Mouse (Mus musculus): ENCODE results near the gene Dctpp1. TPM values are rescaled to one million over a fixed set of nuclear protein-coding genes. Genes with fewer than 3 reads are reported as not detected.
"Not testable (repeated sequence)": the region's sequence is repeated elsewhere in the genome, so short reads cannot be mapped to it uniquely, and the experiment has no call there.

Gene Dctpp1
- polyA plus RNA-seq, 1 experiment from 2014 or later, result 252 TPM

- no peak overlapping the region for H3K4me2 ChIP-seq (replicated peaks; ENCODE audit: low read depth, low read length)
- no peaks in the 10 kb centered on the region for H3K27me3 ChIP-seq (ENCODE audit: control insufficient read depth, insufficient read depth, low read length)
- peaks cover 12% of the 10 kb centered on the region for H3K4me1 ChIP-seq (ENCODE audit: control insufficient read depth, insufficient read depth, low read length)
- no peak overlapping the region for H3K9ac ChIP-seq (ENCODE audit: low read depth, low read length)
- ATAC-seq (ENCODE audit: low FRiP score, low TSS enrichment), result no peak
- WGBS, result 94% methylated on average over 5 of the region's 5 CpGs
- H3K4me3 ChIP-seq (ENCODE audit: low read length), result no peak overlapping the region
- H3K27ac ChIP-seq (ENCODE audit: low read depth, low read length), result no peak overlapping the region
- peaks cover 16% of the 10 kb centered on the region; the same call in 1 of the 2 replicates for H3K36me3 ChIP-seq (ENCODE audit: control insufficient read depth, insufficient read depth, low read length)
- no peaks in the 10 kb centered on the region for H3K9me3 ChIP-seq (ENCODE audit: control insufficient read depth, low read length)
Observed at GRCm38 (mm10) chr7:127256518-127256917, 4.0 kb downstream of the Dctpp1 start.

- Histone ChIP-seq H3K4me2 (replicated peaks; ENCODE audit: low read depth, low read length) (no peak overlapping the region), H3K27me3 (ENCODE audit: control insufficient read depth, insufficient read depth, low read length) (no peaks in the 10 kb centered on the region), H3K4me3 (ENCODE audit: low read length) (no peak overlapping the region), H3K9me3 (ENCODE audit: control insufficient read depth, low read length) (no peaks in the 10 kb centered on the region), H3K36me3 (ENCODE audit: control insufficient read depth, insufficient read depth, low read length) (peaks cover 16% of the 10 kb centered on the region; the same call in 1 of the 2 replicates), H3K4me1 (ENCODE audit: control insufficient read depth, insufficient read depth, low read length) (peaks cover 12% of the 10 kb centered on the region), H3K9ac (ENCODE audit: low read depth, low read length) (no peak overlapping the region), H3K27ac (ENCODE audit: low read depth, low read length) (no peak overlapping the region)
- no peak for ATAC-seq (ENCODE audit: low FRiP score, low TSS enrichment)
- 95% methylated on average over 2 of the region's 2 CpGs for WGBS
Observed at GRCm38 (mm10) chr7:127255965-127256364, 4.5 kb downstream of the Dctpp1 start.

DNA sequence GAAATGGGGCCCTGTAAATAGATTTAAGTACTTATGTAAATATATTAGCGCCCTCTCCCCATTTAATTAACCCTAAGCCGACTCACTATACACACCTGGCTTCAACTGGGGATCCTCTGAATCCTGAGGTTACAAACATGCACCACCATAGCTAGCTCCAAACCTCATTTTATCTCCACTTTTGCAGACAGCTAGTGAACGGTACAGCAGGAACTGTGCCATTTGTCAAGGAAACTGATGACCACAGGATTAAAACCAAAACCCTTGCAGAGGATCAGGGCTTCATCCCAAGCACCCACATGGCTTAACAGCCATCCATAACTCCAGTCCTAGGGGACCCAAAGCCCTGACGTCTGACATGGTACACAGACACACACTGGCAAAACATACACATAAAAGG is 5.5 kb downstream of the Dctpp1 start:
- WGBS, result 12% methylated on average over 4 of the region's 4 CpGs
- H3K4me2 ChIP-seq (replicated peaks; ENCODE audit: low read depth, low read length), result peak overlapping the region; percentile 85
- peak overlapping the region; percentile 73; the same call in 1 of the 2 replicates for H3K9ac ChIP-seq (ENCODE audit: low read depth, low read length)
- no peaks in the 10 kb centered on the region for H3K27me3 ChIP-seq (ENCODE audit: control insufficient read depth, insufficient read depth, low read length)
- peak overlapping the region; percentile 93 for H3K27ac ChIP-seq (ENCODE audit: low read depth, low read length)
- no peaks in the 10 kb centered on the region for H3K9me3 ChIP-seq (ENCODE audit: control insufficient read depth, low read length)
- H3K4me1 ChIP-seq (ENCODE audit: control insufficient read depth, insufficient read depth, low read length), result peaks cover 12% of the 10 kb centered on the region
- ATAC-seq (ENCODE audit: low FRiP score, low TSS enrichment), result no peak
- H3K36me3 ChIP-seq (ENCODE audit: control insufficient read depth, insufficient read depth, low read length), result peaks cover 21% of the 10 kb centered on the region; the same call in 1 of the 2 replicates
- peak overlapping the region; percentile 54 for H3K4me3 ChIP-seq (ENCODE audit: low read length)

DNA sequence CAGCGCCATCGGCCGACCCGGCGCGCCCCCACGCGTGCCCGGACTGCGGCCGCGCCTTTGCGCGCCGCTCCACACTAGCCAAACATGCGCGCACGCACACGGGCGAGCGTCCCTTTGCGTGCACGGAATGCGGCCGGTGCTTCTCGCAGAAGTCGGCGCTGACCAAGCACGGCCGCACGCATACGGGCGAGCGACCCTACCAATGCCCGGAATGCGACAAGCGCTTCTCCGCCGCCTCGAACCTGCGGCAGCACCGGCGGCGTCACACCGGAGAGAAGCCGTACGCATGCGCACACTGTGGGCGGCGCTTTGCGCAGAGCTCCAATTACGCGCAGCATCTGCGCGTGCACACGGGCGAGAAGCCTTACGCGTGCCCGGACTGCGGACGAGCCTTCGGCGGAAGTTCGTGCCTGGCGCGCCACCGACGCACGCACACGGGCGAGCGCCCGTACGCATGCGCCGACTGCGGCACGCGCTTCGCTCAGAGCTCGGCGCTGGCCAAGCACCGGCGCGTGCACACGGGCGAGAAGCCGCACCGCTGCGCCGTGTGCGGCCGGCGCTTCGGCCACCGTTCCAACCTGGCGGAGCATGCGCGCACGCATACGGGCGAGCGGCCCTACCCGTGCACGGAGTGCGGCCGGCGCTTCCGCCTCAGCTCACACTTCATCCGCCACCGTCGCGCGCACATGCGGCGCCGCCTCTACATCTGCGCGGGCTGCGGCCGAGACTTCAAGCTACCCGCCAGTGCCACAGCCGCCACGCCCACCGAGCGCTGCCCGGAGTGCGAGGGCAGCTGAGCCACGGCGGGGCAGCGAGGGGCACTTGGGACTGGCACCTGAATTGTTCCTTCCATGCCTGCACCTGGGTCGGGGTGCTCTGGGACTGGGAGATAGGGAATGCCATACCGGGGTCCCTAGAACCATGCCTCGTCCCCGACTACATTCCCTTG is 6.4 kb downstream of the Dctpp1 start:
- H3K36me3 ChIP-seq (ENCODE audit: control insufficient read depth, insufficient read depth, low read length), result peaks cover 26% of the 10 kb centered on the region; the same call in 1 of the 2 replicates
- peak; percentile 97 for ATAC-seq (ENCODE audit: low FRiP score, low TSS enrichment)

GRCm38 (mm10) chr7:127253341-127253740 is 7.2 kb downstream of the Dctpp1 start:
- H3K27me3 ChIP-seq (ENCODE audit: control insufficient read depth, insufficient read depth, low read length), result no peaks in the 10 kb centered on the region
- peaks cover 8% of the 10 kb centered on the region for H3K4me1 ChIP-seq (ENCODE audit: control insufficient read depth, insufficient read depth, low read length)
- H3K4me3 ChIP-seq (ENCODE audit: low read length), result peak overlapping the region; percentile 54
- peaks cover 28% of the 10 kb centered on the region; the same call in 1 of the 2 replicates for H3K36me3 ChIP-seq (ENCODE audit: control insufficient read depth, insufficient read depth, low read length)
- H3K9me3 ChIP-seq (ENCODE audit: control insufficient read depth, low read length), result no peaks in the 10 kb centered on the region
- no peak for ATAC-seq (ENCODE audit: low FRiP score, low TSS enrichment)
- H3K27ac ChIP-seq (ENCODE audit: low read depth, low read length), result no peak overlapping the region; the same call in 1 of the 2 replicates
- H3K9ac ChIP-seq (ENCODE audit: low read depth, low read length), result peak overlapping the region; percentile 73; the same call in 1 of the 2 replicates
- H3K4me2 ChIP-seq (replicated peaks; ENCODE audit: low read depth, low read length), result peak overlapping the region; percentile 85
- WGBS, result 82% methylated on average over 6 of the region's 6 CpGs

More for the DNA sequence above, 6.4 kb downstream of the Dctpp1 start:
- Histone ChIP-seq H3K27ac (ENCODE audit: low read depth, low read length) (peak overlapping the region; percentile 93), H3K27me3 (ENCODE audit: control insufficient read depth, insufficient read depth, low read length) (no peaks in the 10 kb centered on the region), H3K4me2 (replicated peaks; ENCODE audit: low read depth, low read length) (peak overlapping the region; percentile 85), H3K9ac (ENCODE audit: low read depth, low read length) (peak overlapping the region; percentile 73), H3K4me3 (ENCODE audit: low read length) (peak overlapping the region; percentile 54), H3K4me1 (ENCODE audit: control insufficient read depth, insufficient read depth, low read length) (peaks cover 10% of the 10 kb centered on the region), H3K9me3 (ENCODE audit: control insufficient read depth, low read length) (no peaks in the 10 kb centered on the region)
- under 1% methylated on average over 134 of the region's 136 CpGs for WGBS

GRCm38 (mm10) chr7:127252414-127252813 is 8.1 kb downstream of the Dctpp1 start:
- peaks cover 28% of the 10 kb centered on the region; the same call in 1 of the 2 replicates for H3K36me3 ChIP-seq (ENCODE audit: control insufficient read depth, insufficient read depth, low read length)
- H3K4me1 ChIP-seq (ENCODE audit: control insufficient read depth, insufficient read depth, low read length), result peaks cover 8% of the 10 kb centered on the region
- H3K27me3 ChIP-seq (ENCODE audit: control insufficient read depth, insufficient read depth, low read length), result no peaks in the 10 kb centered on the region
- no peaks in the 10 kb centered on the region for H3K9me3 ChIP-seq (ENCODE audit: control insufficient read depth, low read length)
- 88% methylated on average over 2 of the region's 2 CpGs for WGBS
- no peak overlapping the region for H3K9ac ChIP-seq (ENCODE audit: low read depth, low read length)
- no peak overlapping the region for H3K4me2 ChIP-seq (replicated peaks; ENCODE audit: low read depth, low read length)
- H3K4me3 ChIP-seq (ENCODE audit: low read length), result no peak overlapping the region
- no peak for ATAC-seq (ENCODE audit: low FRiP score, low TSS enrichment)
- H3K27ac ChIP-seq (ENCODE audit: low read depth, low read length), result no peak overlapping the region

DNA sequence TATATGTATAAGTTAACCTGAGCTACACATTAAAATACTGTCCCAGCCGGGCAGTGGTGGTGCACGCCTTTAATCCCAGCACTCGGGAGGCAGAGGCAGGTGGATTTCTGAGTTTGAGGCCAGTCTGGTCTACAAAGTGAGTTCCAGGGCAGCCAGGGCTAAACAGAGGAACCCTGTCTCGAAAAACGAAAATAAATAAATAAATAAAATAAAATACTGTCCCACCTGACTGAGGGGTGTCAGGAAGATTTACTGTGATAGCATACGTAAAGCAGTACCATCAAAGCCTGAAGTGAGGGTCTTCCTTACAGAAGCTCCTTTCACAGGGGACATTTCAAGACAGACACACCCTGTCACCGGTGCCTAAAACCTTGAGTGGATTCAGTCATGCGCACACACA is 10.0 kb downstream of the Dctpp1 start:
- not testable (repeated sequence) for H3K9me3 ChIP-seq (ENCODE audit: control insufficient read depth, low read length); H3K27me3 ChIP-seq (ENCODE audit: control insufficient read depth, insufficient read depth, low read length); H3K9ac ChIP-seq (ENCODE audit: low read depth, low read length); ATAC-seq (ENCODE audit: low FRiP score, low TSS enrichment); H3K27ac ChIP-seq (ENCODE audit: low read depth, low read length); H3K4me2 ChIP-seq (replicated peaks; ENCODE audit: low read depth, low read length); H3K4me3 ChIP-seq (ENCODE audit: low read length)
- WGBS, result 92% methylated on average over 8 of the region's 8 CpGs
- H3K4me1 ChIP-seq (ENCODE audit: control insufficient read depth, insufficient read depth, low read length), result peaks cover 17% of the 10 kb centered on the region
- H3K36me3 ChIP-seq (ENCODE audit: control insufficient read depth, insufficient read depth, low read length), result peaks cover 27% of the 10 kb centered on the region

DNA sequence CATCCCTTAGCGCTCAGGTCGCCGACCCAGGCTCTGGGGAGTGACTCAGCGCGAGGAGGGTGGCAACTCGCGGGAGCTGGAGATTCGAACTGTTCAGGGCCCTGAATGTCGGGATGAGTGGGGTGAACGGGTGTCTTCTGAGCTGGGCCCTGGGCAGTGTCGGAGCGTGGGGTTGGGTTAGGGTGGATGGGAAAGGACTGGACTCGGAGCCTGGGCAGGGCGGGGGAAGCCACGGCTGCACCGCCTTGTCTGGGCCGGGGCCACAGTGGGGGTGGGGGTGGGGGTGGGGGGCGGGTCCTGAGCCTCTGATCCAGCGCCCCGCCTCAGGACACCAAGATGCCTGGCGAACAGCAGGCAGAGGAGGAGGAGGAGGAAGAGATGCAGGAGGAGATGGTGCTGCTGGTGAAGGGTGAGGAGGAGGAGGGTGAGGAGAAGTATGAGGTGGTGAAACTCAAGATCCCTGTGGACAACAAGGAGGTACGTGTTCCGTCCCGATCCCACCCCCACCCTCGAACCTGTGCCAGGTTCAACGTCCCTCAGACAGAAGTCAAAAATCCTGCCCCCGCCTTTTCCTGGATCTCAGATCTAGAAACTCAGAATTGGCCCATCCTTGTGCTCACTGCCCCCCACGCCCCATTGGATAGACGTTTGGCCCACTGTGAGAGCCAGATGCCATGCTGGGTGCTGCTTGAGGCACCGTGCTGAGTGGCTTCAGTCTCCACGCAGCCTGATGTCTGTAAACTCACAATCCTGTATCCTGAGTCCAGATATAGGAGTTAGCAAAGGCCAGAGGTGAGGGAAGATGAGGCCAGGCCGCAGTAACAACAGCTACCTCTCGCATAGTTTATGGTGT is 15.6 kb downstream of the Dctpp1 start:
- H3K27me3 ChIP-seq (ENCODE audit: control insufficient read depth, insufficient read depth, low read length), result no peaks in the 10 kb centered on the region
- peaks cover 18% of the 10 kb centered on the region; the same call in 1 of the 2 replicates for H3K4me1 ChIP-seq (ENCODE audit: control insufficient read depth, insufficient read depth, low read length)
- H3K4me2 ChIP-seq (replicated peaks; ENCODE audit: low read depth, low read length), result peak overlapping the region; percentile 74
- peaks cover 20% of the 10 kb centered on the region for H3K36me3 ChIP-seq (ENCODE audit: control insufficient read depth, insufficient read depth, low read length)
- peak overlapping the region; percentile 93 for H3K4me3 ChIP-seq (ENCODE audit: low read length)
- peak overlapping the region; percentile 94 for H3K9ac ChIP-seq (ENCODE audit: low read depth, low read length)
- 9% methylated on average over 31 of the region's 33 CpGs for WGBS
- no peaks in the 10 kb centered on the region for H3K9me3 ChIP-seq (ENCODE audit: control insufficient read depth, low read length)
- ATAC-seq (ENCODE audit: low FRiP score, low TSS enrichment), result peak; percentile 81
- H3K27ac ChIP-seq (ENCODE audit: low read depth, low read length), result peak overlapping the region; percentile 89
